Mouse (Mus musculus) kidney, postnatal 10 days (tissue): ENCODE results near the gene Rhobtb3.
A peak's percentile ranks its signal among the peaks of the same experiment; 100 is the strongest.
"Not testable (repeated sequence)": the region's sequence is repeated elsewhere in the genome, so short reads cannot be mapped to it uniquely, and the experiment has no call there.

Source experiments
- DNase-seq: peaks from one replicate; pipeline ENCODE4 v3.0.0; 2021; ENCODE audit warnings: mixed read lengths

Rhobtb3 gene

DNA sequence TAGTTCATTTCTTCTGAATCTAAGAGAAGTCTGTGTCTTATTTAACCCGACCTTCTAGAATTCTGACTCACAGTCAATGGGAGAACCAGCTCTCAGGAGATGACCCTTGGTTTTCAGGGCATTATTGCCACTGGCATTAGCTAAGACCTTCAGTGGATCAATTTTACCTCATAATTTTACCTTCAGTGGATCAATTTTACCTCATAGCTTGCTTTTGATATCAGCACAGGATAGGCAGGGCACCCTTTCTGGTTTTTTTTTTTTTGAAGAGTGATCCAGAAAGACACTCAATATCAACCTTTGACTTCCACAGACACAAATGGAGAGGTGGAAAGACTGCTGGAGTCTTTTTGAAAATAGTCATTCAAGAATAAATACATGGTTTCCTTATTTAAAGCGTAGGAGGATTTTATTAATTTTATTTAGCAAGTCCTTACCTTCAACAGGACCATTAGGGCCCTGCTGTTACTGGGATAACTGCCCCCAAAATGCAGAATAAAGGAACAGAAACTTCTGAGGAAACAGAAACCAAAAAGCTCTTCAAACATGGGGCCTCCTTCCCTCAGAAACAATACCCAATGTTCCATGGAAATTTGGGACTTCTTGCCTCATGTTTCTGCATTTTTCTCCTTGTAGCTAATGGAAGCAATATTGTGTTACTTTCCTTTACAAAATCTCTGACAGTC is 98.7 kb downstream of the Rhobtb3 start:
- DNase-seq, result no peak

DNA sequence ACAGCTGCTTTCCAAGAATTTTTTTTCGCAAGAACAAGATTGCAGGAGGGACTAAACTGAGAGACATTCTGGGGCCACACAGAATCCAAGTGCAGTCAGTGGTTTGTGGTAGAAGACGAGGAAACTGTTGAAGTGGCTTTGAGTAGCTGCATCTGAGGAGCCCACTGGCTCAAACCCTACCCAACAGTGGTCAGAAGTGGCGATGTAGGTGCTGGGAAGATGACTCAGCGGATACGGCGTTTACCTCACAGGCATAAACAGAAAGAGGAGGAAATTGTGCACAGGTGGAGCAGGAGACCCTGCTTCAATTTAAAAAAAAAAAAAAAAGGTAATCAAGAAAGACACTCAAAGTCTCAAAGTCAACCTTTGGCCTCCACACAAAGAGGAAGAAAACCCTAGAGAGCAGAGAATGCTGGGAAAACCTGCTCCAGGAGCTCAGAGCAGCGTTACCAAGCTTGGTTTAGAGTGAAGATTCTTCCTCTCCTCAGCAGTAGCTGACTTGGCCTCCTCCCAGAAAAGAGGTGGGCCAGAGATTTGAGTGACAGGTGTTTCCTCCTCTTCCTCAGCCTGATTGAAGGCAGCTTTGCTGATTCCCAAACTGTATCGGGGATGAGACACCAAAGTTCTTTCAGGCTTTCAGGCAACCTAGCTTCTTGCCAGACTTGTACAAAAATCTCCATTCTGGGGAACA is 99.6 kb downstream of the Rhobtb3 start:
- DNase-seq, result no peak

DNA sequence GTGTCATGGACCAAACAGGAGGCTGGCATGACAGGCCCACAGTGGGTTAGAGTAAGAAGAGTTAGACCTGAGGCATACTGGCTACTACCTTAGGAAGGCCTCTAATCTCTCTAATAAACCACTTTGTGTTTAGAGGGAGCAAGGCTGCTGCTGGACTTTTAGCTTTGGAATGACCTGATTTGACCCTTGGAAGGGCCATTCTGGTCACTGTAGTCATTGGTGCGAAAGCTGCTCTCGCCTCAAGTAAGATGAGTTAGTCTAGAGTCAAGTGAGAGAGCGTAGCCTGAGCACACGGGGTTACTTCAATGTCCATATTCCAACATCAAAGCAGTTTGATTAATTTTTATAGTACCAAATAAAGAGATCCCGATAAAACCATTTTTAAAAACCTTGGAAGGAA is 100.4 kb downstream of the Rhobtb3 start:
- DNase-seq, result no peak

DNA sequence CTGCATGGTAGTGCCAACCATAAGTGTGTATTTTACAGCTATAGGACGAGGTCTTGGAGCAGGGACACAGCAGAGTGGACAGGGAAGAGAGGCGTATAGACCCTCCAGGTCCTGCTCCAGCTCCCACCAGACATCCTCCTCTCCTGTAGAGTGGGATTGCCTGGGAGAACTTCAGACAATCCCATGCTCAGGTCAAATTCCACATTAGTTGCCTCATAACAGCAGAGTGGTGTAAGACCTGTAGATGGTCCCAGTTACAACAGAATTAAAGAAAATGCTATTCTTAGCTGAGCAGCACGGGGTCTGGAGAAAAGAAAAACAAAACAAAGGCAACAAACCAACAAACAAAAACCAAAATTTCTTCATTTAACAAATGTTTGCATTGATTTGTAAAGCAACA is 101.8 kb downstream of the Rhobtb3 start:
- no peak for DNase-seq

DNA sequence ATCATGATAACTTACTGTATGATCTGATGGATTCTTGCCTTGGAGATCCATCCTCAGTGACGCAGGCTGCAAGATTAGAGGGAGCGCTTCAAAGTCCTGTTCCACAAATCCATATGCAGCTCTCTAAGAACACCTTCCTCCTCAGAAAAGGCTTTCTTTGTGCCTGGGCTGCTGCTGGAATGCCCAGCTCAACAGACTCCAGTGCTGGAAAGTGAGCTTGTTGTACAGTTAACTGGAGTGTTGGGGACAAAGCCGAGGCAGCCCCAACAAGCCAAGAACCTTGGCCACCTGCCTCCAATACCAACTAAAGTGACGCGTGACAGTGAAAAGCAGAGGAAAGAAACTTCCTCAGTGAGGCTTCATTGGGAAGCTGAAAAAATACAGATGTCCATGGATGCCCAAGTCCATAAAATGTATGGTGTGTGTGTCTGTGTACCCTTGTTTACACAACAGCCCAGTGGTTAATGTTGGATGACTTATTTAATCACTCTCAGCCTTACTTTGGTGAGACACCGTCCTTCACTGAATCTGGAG is 102.9 kb downstream of the Rhobtb3 start:
- DNase-seq, result no peak

DNA sequence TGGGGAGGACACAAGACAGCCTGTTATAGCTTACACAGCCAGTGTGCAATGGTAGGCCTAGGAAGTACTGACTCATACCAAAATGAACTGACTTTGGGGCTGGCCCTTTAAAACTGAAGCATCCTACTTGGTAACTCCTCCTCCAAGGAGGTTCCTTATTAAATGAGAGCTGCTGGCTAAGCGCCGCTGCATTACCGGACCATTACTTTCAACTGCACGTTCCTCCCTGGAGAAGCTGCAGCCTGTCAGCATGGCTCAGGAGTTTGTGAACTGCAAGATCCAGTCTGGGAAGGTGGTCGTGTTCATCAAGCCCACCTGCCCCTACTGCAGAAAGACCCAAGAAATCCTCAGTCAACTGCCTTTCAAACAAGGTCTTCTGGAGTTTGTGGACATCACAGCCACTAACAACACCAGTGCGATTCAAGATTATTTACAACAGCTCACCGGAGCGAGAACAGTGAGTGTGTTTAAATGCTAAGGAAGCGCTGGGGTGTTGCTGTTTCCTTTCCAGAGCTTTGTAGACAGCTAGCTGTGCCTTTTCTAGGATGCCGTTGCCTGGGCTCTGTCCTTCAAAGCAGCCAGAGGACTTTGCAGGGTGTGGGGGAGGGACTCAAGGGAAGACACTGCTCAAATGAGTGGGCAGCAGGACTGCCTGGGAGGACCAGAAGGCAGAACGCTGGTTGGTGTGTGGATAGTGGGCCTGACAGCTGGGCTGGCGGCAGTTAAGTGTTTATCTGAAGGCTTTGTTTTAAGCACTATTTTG is 103.8 kb downstream of the Rhobtb3 start, which contains the start of gene Glrx:
Gene Glrx (plus strand): TSS at position 150 of the 763 bp plus-strand sequence.
- DNase-seq, result peak; percentile 81

DNA sequence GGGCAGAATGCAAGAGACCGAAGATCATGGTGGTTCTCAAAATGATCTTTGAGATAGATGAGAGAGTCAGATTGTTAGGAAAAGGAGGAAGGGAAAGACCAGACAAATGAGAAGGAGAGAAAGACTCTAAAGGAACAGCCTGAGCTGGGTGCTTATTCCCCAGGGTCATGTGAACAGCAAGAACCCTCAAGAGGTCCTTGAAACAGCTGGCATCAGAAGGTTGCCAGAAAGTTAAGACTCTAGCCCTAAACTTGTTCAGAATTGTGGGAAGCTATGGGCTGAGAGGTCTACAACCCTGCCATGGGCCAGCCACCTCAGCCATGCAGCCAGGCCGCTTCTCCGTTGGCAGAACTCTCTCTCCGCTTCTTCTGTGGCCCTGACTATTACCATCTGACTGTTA is 105.2 kb downstream of the Rhobtb3 start:
- DNase-seq, result no peak

DNA sequence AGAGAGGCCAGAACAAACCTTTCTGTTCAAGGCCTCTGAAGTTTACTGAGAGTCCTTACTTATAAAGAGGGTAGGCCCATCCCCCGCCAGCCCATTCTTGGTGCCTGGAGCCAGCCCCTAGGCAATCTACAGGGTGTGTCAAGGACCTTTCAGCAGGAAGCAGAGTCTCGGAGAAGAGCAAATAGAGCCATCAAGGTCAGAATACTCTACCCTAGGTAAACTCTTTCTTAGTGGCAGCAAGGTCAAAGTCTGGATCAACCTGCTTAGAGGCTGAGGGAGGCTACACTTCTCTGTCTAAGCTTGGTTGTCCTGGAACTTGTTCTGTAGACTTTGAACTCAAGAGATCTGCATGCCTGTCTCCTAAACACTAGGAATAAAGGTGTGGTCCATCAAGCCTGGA is 108.3 kb downstream of the Rhobtb3 start:
- no peak for DNase-seq

DNA sequence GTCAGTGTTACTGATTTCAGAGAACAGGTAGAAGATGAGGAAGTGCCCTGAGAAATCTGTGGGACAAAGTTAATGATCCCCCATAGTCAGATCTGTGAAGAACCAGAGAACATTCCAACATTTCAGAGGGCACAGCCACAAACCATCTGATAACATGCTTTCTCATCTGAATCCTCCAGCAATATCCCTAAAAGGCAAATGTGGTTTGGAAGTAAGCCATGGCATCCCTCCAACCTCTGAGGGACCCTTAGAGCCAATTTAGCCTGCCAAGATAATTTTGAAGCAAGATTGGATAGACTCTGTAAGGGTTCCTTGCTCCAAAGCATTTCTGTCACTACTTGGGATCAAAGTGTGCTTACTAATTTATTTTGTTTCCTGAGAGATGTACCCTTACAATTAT is 110.2 kb downstream of the Rhobtb3 start:
- peak; percentile 83 for DNase-seq

DNA sequence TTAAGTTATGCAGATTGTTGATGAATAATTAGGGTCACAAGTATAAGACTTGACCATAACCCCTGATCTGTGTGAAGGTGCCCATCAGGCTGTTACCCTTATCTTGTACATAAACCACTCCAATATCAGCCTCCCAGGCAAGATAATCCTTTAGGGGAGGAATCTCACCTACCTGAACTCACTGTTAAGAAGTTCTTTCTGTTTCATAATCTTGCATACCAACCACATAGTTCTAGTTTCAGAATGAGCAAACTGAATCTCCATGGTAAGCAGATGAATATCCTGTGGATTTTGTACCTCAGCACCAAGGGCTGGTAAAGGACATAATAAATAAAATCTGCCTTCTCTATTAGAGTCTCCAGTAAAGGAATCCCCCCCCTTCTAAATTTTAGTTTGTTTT is 111.0 kb downstream of the Rhobtb3 start:
- DNase-seq, result no peak

DNA sequence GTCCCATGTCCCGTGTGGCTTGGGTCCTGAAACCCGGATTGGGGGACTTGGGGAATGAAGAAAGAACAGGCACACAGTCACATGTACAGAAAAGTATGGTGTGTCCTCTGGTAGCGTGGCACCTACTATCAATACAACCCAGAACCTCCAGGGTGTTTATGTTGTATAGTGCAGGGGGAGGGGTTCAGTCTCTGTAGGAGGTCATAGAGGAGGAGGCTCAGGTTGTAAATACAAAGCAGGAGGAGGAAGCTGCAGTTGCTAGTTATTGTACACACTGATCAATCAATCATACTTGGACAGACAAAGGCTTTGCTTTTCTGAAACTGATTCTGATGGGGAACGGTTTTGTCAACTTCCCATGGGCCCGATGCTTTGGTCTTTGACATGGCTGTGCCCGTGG is 112.0 kb downstream of the Rhobtb3 start:
- DNase-seq, result no peak

DNA sequence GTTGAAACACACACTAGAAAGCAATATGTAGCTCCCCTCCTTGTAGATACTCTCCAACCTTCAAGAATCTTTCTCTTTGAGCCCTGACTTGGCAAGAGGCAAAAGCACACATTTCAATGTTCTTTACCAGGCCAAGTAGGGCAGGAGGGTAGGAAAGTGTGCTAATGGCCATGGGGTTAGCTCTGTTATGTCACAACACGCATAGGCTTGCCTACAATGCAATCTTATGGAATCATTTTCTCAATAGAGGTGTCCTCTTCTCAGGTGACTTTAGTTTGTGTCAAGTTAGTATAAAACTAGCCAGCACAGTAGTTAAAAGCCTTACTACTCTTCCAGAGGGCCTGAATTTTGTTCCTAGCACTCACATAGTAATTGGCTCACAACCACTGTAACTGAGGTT is 113.0 kb downstream of the Rhobtb3 start:
- no peak for DNase-seq

DNA sequence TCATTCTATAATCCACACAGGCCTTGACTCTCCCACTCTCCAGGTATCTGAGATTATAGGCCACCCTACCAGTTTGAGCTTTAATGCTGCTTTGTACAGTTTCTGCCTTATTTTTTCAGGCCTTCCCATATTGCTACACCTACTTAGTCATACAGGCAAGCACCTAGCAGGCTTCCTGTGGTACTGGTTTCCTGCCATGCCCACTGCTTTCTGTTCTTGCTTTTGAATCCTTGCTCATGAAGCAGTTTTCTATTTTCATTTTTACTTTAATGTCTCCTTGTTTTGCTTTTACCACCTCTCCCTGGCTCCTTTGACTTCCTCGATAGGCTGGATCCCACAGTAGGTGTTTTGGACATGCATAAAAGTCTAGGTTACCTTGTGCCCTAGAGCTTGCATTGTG is 118.3 kb downstream of the Rhobtb3 start:
- no peak for DNase-seq

DNA sequence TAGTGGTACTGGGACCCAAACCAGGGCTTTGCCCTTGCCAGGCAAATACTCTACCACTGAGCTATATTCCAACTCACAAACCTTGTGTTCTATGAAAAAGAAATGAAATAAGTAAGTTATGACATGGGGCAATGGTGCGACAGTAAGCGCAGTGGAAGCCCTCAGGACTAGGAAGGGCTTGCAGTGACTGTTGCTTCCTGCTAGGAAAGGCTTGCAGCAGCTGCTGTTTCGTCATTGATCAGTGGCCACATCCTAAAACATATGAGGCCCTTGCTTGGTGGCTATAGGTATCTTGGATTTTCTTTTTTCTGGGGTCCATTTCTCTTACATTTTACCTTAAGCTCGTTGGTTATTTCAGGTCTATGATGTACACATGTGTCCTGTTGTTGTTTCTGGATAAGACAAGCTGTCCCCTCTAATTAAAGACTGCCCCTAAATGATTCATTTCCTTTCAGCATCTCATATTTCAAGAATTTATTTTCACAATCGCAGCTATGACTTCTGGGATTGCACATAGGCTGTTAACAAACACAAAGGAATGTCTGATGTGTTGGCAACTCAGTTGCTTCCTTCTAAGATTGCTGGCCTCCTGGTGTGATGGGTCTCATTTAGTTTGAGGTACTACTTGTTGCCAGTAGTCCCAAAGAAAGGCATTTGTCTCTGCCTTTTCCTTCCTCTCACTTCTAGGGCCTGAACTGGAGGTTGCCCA is 119.0 kb downstream of the Rhobtb3 start:
- DNase-seq, result no peak

DNA sequence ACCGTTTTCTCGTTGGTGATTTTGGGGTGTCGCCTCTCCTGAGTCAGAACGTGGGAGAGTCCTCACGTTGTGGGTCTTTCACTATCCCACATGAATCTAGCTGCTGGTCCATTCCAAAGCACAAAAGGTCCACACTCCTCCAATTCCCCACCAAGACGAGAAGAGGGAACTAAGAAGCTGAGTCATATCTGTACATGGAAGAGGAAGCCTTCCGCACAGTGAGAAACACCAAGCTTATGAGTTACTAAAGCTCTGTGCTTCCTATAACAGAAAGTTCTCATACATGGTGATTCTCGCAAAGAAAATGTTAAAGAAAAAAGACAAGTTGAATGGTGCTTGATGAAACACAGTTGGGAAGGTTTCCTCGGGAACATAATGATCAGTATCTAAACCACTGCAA is 120.5 kb downstream of the Rhobtb3 start:
- no peak for DNase-seq

DNA sequence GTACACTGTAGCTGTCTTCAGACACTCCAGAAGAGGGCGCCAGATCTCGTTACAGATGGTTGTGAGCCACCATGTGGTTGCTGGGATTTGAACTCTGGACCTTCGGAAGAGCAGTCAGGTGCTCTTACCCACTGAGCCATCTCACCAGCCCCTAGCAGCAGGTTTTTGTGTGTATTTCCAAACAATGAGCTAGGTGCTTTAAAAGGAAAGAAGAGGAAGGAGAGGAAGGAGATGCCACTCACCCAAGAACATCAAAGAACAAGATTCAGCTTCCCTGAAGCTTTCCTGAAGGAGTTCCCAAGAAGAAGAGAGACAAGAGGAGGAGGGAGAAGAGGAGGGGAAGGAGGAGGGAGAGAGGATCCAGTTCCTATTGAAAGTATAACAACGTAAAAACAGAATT is 121.4 kb downstream of the Rhobtb3 start:
- not testable (repeated sequence) for DNase-seq

DNA sequence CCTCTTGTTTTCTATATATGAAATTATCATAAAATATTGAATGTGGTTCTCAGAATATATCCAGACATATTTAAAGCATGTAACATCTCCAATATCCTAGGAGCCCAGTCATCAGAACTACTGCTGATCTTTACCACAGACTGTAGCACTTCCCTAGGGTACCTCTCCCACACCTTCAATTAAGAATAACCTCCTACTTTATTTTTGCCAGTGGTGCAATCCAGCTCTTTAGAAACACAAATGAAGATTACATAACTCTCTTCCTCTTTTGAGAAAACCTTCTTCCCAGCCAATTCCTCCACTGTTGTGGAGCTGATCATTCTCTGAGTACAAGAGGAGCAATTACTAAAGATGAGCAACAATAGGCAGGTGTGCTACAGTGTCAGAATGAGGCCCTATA is 123.8 kb downstream of the Rhobtb3 start:
- DNase-seq, result no peak
